Mouse (Mus musculus) testis, adult 2 months (tissue): ENCODE data around the gene Amotl1. TPM values are rescaled to one million over a fixed set of nuclear protein-coding genes. Genes with fewer than 3 reads are reported as not detected.

Experiments
- H3K27ac ChIP-seq: fragments of 200-500 bp; 2 replicates; pipeline ENCODE4 v1.5.1; 2012; ENCODE audit warnings: low read depth, low read length; ENCODE audit not compliant: control insufficient read depth, insufficient read depth
- H3K27me3 ChIP-seq: fragments of 200-500 bp; 2 replicates; pipeline ENCODE4 v1.6.1; 2012; ENCODE audit warnings: mild to moderate bottlenecking, low read length, moderate library complexity; ENCODE audit not compliant: control insufficient read depth, insufficient read depth
- H3K36me3 ChIP-seq: fragments of 200-500 bp; 2 replicates; pipeline ENCODE4 v1.6.1; 2012; ENCODE audit warnings: mild to moderate bottlenecking, low read length; ENCODE audit not compliant: control insufficient read depth, insufficient read depth
- H3K4me1 ChIP-seq: fragments of 200-500 bp; 2 replicates; pipeline ENCODE4 v1.6.1; 2012; ENCODE audit warnings: low read length; ENCODE audit not compliant: control insufficient read depth, insufficient read depth
- H3K4me3 ChIP-seq: fragments of 200-500 bp; 2 replicates; pipeline ENCODE4 v1.5.1; 2012; ENCODE audit warnings: low read depth, mild to moderate bottlenecking, low read length, moderate library complexity, mixed read lengths; ENCODE audit not compliant: control insufficient read depth
- CTCF ChIP-seq: fragments of 200-500 bp; IDR thresholded peaks from 2 replicates; pipeline ENCODE4 v1.5.1; 2012; ENCODE audit warnings: low read depth, mild to moderate bottlenecking, inconsistent platforms, low read length, moderate library complexity; ENCODE audit not compliant: control insufficient read depth, insufficient read depth, insufficient replicate concordance
- POLR2A ChIP-seq: fragments of 200-500 bp; IDR thresholded peaks from 2 replicates; pipeline ENCODE4 v1.6.1; 2012; ENCODE audit warnings: low read depth, mild to moderate bottlenecking, inconsistent platforms, low read length, moderate library complexity; ENCODE audit not compliant: control insufficient read depth
- polyA plus RNA-seq: library from polyadenylated mRNA; depleted of rRNA; stranded (reverse); fragments of >200 nt; gene quantifications from 2 replicates; pipeline ENCODE4 v1.2.3, GENCODE M21; 2012

Gene Amotl1
- polyA plus RNA-seq, 1 experiment = 43.2 TPM

DNA sequence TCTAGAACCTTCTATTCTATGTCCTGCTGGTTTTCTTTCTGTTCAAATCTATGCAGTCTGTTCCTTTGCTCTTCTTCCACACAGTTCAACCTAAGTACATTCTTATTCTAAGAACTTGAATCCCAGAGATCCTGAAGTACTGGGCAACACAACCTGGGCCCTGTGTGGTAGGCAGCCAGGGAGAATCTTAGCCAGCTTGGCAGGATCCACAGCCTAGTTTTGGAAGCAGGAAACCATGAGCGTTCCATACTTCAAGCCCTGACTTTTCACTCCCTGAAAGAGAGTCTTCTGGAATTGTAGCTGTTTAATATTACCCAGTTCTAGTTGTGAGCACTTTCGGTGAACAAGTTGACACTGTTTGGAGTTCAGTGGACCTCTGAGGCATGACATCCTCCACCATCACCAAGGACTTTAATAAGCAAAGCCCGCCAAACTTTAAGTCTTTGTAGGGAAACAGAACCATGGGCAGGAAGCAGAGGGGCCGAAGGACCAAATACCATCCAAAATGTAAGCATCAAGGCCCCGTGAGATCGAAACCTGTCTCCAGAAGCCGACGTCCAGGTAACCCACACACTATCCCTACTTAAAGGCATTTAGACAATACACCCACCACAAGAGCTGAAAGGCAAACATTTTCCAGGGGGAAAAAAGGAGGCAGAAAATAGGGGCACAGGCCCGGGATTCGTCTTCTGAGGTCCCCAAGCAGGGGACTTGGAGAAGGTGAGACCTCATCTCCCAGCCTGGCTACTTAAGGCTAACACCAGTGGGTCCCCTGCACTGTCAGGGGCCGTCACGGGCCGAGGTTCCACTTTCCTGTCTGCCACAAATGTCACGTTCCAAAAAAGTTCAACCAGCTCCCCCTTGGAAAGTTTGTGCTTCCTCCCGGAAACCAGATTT lies 31.3 kb downstream of the Amotl1 start:
- Histone ChIP-seq H3K36me3 (no peaks in the 10 kb centered on the region), H3K27me3 (no peaks in the 10 kb centered on the region), H3K4me1 (peaks cover 10% of the 10 kb centered on the region)

DNA sequence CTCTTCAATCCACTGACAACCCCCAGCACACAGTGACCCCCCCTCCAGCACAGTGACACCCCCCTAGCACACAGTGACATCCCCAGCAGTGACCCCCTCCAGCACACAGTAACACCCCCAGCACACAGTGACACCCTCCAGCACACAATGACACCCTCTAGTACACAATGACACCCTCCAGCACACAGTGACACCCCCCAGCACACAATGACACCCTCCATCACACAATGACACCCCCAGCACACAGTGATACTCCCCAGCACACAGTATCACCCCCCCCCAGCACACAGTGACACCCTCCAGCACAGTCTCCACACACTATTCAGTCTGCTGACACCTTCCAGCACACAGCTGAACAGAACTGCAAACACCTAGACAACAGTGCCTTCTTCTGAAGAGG lies 32.3 kb downstream of the Amotl1 start:
- H3K27me3 ChIP-seq = no peaks in the 10 kb centered on the region
- no peaks in the 10 kb centered on the region for H3K36me3 ChIP-seq
- no peak overlapping the region for H3K27ac ChIP-seq
- no peak overlapping the region for H3K4me3 ChIP-seq
- TF ChIP-seq CTCF (no peak), POLR2A (no peak)
- H3K4me1 ChIP-seq = peaks cover 10% of the 10 kb centered on the region

More for the DNA sequence above, 31.3 kb downstream of the Amotl1 start:
- H3K4me3 ChIP-seq = peak overlapping the region; percentile 69
- H3K27ac ChIP-seq = no peak overlapping the region
- TF ChIP-seq POLR2A (no peak), CTCF (no peak)

DNA sequence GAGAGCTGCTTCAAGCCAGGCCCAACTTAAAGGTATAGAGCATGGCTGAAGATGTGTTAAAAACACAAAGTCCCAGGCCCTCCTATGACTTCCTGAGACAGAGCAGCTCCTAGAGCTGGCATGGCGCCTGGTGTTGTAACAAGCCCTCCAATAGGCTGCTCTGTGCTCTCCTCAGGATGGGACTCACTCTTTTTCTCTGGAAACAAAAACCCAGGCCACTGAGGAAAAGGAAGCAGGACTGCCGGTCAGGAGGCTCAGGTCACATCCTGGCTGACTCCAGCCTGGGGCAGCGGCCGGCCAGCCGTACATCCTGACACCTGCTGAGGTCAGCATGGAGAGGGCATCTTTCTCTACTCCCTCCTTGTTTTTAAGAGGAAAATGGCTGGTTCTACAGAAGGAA lies 36.3 kb downstream of the Amotl1 start:
- no peak overlapping the region for H3K27ac ChIP-seq
- TF ChIP-seq POLR2A (no peak), CTCF (no peak)
- no peaks in the 10 kb centered on the region for H3K27me3 ChIP-seq
- no peak overlapping the region for H3K4me3 ChIP-seq
- no peaks in the 10 kb centered on the region for H3K36me3 ChIP-seq
- H3K4me1 ChIP-seq = no peaks in the 10 kb centered on the region

DNA sequence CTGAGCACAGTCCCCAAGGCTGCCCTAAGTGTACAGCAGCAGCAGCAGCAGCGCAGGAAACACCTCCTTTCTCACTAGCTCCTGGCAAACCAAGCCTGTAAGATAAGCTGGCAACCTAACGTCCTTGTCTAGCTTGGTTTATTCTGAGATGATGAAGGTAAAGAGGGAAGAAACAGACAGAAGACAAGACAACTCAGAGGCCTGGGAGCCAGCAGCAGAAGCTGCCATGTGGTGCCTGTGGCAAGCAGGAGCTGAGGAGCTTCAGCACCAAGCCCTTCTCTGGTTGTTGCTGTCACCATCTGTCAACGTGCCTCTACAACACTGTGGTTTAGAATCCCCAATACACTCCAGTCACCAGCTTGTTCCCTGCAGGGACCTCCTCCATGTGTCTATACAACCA lies 37.4 kb downstream of the Amotl1 start:
- TF ChIP-seq CTCF = no peak
- TF ChIP-seq POLR2A = no peak
- no peaks in the 10 kb centered on the region for H3K27me3 ChIP-seq
- H3K27ac ChIP-seq = no peak overlapping the region
- no peaks in the 10 kb centered on the region for H3K36me3 ChIP-seq
- H3K4me1 ChIP-seq = no peaks in the 10 kb centered on the region
- H3K4me3 ChIP-seq = no peak overlapping the region

DNA sequence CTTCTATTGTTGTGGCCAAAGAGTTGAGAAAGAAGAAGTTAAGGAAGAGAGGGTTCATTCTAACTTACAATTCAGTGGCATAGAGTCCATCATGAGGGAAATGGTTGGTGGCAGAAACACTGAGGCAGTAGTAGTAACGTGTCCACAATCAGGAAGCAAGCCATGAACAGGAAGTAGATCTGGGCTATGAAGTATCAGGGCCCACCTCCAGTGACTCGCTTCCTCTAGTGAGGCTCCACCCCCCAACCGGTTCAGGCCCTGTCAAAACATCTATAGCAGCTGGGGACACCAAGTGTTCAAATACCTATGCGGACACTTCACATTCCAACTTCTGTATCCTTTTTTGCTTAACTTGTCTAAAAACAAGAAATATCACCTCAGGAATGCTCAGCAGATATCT lies 38.9 kb downstream of the Amotl1 start:
- no peak overlapping the region for H3K4me3 ChIP-seq
- H3K36me3 ChIP-seq = no peaks in the 10 kb centered on the region
- no peaks in the 10 kb centered on the region for H3K4me1 ChIP-seq
- TF ChIP-seq CTCF = no peak
- TF ChIP-seq POLR2A = no peak
- no peak overlapping the region for H3K27ac ChIP-seq
- H3K27me3 ChIP-seq = no peaks in the 10 kb centered on the region

DNA sequence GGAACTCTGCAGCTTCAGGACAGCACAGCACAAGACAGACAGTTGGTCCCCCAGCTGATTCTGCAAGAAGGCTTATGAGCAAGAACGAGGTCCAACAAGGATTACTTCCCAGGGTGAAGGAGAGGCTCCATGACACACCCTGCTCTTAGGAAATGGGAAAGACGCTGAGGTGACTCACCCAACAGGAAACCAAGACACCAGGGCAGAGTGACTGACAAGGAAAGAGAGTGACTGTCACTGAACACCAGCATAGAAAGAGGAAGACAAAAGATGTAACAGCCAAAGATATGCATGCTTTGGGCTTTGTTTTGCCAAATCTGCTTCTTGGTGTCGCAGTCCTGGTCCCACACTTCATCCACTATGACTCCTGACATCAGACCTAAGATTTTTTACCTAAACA lies 40.5 kb downstream of the Amotl1 start:
- H3K4me3 ChIP-seq = no peak overlapping the region
- no peaks in the 10 kb centered on the region for H3K27me3 ChIP-seq
- no peaks in the 10 kb centered on the region for H3K36me3 ChIP-seq
- no peak overlapping the region for H3K27ac ChIP-seq
- H3K4me1 ChIP-seq = no peaks in the 10 kb centered on the region
- no peak for TF ChIP-seq CTCF
- TF ChIP-seq POLR2A = no peak

DNA sequence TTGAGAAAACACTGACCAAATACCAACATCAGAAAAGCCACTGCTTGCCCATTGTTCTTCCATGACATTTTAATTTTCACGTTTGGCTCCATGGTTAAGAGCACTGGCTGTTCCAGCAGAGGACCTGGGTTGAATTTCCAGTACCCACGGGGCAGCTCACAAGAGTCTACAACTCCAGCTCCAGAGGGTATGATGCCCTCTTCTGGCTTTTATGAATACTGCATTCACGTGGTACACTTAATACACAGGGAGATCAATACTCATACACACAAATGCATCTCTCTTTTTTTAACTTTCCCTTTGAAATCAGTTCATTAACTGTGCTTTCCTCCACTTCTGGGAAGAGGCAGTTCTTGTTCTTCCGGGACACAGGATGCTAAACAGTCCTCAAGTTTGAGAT lies 41.4 kb downstream of the Amotl1 start:
- no peak for TF ChIP-seq POLR2A
- no peak for TF ChIP-seq CTCF
- Histone ChIP-seq H3K27ac (no peak overlapping the region), H3K36me3 (no peaks in the 10 kb centered on the region), H3K4me3 (no peak overlapping the region), H3K4me1 (no peaks in the 10 kb centered on the region), H3K27me3 (no peaks in the 10 kb centered on the region)

DNA sequence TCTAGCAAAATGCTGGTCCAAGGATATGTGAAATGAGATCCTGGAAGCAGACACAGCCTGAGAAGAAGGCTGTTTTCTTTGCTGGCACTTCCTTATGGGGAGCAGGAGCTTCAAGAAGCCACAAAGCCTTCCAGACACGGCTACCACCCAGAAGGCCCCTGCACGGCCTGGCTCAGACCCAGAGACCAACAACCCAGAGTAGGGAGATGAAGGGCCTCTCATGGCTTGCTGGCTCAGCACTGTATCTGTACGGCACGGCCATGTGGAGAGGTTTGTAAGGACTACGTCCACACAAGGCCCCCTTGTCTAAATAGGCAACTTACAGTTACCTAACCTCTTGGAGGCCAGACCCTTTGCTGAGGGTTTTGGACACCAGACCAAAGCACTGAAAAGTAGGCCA lies 45.1 kb downstream of the Amotl1 start:
- no peak for TF ChIP-seq CTCF
- Histone ChIP-seq H3K27me3 (no peaks in the 10 kb centered on the region), H3K4me3 (no peak overlapping the region), H3K4me1 (no peaks in the 10 kb centered on the region), H3K27ac (no peak overlapping the region), H3K36me3 (no peaks in the 10 kb centered on the region)
